Mouse (Mus musculus): Measurements from ENCODE around the gene Cerk.
"Not testable (repeated sequence)": the region's sequence is repeated elsewhere in the genome, so short reads cannot be mapped to it uniquely, and the experiment has no call there.

The Cerk gene

DNA sequence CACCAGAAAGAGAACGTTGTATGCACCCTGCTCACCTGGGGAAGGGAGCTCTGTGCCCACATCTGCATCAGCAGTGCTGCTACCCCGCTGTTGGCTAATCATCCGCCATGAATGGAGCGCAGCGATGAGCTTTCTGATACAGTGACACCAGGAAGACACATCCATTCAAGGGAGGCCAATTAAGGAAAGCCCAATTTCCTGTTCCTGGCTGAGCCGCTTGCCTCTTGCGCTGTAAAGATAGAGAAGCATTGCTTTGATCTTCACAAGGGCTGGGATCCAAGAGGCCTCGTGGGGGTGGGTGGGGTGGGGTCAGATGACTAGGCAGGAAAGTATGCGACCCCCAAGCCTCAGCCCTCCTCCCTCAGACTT lies 72.6 kb downstream of the Cerk start:
- peak; percentile 74 for DNase-seq (ENCODE audit: low spot score)

DNA sequence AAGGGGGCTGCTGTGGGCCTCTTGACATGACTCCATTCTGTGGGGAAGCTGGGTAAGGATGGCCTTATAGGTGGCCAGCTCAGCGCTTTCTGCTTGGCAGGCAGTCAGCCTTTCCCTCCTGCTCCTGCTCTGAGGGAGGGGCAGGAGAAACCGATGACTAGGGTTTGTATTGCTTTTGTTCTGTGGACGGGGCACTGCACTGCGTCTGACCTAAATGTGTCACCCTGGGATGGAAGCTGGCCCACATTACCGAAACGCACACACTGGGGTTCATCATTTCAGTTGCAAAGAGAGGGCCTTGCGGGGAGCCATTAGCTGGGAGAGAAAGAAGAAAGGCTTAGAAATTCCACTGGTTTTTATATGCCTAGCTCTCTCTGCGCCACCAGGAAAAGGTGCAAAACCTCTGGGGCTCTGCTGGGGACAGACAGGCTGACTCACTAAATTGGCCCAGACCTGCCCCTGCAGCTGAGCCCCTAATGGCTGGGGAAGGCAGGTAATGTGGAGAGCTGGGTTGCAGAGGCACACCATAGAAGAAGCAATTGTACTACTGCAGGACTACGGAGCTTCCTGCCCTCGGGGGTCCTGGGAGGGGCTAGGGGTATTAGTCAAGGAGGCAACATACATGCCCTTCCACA lies 73.1 kb downstream of the Cerk start:
- DNase-seq (ENCODE audit: low spot score), result peak; percentile 76

DNA sequence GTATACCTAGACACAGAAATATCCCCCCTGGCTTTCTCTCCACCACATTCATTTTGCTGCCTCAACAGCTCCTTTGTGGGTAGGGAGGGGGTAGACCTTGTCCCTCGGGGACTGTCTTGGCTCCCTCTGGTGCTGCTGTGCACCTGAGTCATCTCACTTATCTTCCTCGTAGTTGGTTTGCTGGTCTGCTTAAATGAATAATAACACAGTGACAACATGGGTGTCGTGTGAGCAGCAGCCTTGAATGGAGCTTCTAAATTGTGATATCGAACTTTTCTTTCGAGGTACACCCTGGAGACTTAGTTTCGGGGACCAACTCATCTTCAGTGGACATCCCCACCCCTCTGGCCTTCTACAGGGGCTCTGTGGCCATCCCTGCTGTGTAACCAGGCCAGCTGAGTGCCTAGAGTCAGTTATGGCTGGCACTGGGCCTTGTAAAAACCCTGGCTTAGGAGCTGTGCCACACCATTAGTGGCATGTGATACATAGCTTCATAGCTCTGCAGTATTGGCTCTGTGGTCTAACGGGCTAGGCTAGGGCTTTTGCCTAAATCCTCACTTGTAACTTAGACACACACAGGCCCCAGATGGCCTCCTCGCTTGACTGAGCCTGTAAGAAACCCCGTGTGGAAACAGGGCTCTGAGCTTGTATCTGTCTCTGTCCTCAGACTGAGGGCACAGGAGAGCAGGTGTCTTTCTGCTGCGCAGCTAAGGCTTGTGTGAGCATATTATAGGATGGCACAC lies 75.4 kb downstream of the Cerk start:
- DNase-seq (ENCODE audit: low spot score), result peak; percentile 55

GRCm38 (mm10) chr15:86109650-86110211 lies 76.2 kb downstream of the Cerk start:
- DNase-seq (ENCODE audit: low spot score), result no peak

DNA sequence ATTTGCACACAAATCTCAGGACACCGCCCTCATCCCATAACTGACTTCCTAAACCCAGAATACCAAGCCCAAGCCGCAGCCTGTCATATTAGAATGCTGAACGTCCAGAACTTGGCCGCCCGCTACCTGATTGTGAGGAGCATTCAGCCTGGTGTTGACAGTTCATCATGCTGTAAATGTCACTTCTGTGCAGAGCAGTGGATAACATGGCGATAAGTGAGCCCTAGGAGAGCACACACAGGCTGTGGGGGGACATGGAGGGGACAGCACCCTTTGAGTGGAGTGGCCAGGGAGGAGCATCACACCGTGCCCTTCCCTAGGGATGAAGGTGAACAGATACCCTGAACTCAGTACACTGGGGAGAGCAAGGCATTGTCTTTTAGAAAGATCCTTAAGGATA lies 76.7 kb downstream of the Cerk start:
- no peak for DNase-seq (ENCODE audit: low spot score)

DNA sequence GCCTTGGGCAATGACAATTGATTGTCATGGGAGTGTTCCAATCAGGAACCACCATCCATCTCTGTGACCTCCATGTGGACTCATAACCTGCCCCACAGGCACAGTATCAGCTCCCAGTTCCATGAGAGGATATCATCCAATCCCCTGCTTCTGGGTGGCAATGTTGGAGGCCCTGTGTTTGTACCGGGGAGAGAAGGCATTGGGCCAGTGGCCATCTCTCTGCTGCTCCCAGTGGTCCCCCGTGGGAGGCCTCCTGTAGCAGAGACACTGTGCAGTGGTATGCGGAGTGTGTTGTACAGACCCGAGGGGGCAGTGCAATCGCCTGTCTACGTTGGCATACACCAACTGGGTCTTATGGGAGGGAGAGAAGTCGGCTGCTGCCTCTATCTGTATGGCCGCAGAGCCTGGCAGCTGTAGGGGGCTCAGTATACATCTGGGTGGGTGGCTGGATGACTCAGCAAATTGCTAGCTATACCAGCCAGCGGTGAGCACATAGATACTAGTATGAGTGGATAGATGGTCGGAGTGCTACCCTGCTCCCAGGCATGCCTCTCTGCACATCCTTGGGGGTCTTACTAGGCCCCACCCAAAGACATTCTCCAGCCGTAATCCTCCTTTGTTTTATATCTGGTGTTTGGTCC lies 78.0 kb downstream of the Cerk start:
- DNase-seq (ENCODE audit: low spot score), result no peak

GRCm38 (mm10) chr15:86105751-86106150 lies 80.2 kb downstream of the Cerk start:
- no peak for DNase-seq (ENCODE audit: low spot score)

GRCm38 (mm10) chr15:86105345-86105697 lies 80.6 kb downstream of the Cerk start:
- no peak for DNase-seq (ENCODE audit: low spot score)

DNA sequence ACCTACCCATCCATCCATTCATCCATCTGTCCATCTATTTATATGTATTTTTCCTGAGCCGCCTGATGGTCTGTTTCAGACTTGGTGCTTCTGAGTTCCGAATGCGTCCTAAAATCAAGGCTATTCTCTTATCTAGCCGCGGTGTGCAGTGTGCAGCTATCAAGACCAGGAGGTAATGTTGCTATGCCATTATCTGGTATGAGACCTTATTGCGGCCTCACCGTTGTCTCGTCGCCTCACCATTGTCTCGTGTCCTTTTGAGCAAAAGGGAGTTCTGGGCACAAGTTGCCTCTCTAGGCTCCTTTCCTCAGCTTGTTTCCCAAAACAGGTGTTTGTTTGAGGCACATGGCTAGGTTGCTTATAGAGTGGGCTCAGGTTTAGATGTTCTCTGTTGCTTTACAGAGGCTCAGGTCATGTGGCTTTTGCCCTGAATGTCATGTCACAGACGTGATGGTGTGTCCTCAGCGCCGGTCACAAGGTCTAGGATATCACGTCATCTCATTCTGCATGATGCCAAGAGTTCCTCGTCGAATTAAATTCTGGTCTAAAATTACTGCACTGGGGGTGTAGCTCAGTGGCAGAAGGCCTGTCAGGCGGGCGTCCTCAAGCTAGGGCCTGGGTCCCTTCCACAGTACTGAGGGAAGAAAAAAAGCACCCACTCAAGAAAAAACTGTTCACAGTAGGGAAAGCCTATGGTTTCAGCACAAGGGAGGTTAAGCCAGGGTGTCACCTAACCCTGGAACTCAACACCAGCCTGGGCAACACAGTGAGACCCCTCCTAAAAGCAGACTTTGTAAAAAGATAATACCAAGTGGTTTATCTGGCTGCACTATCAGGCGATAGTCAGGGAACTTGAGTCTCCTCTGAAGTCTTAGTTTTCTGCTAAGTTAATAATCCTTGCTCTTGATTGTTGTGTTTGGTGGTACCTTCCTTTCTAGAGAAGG lies 81.3 kb downstream of the Cerk start:
- DNase-seq (ENCODE audit: low spot score), result no peak

GRCm38 (mm10) chr15:86102308-86102707 lies 83.6 kb downstream of the Cerk start:
- DNase-seq (ENCODE audit: low spot score), result no peak

DNA sequence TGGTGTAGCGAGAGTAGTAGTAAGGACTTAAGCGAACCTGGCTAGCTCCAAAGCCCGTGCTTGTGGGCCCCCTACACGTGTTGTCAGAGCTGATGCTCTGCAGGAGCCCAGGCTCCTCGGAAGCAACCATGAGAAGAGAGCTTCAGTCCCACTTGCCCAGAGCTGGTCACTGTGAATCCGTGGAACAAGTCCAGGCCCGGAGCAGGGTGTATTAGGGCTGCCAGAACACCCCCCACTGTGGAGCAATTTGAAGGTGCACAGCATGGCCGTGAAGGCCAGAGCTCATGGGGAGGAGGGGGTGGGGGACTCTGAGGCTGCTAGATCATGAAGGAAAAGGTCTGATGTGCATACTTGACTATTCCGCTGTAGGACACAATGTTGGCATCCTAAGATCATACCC lies 84.4 kb downstream of the Cerk start:
- DNase-seq (ENCODE audit: low spot score), result no peak

- DNase-seq (ENCODE audit: low spot score), result no peak
Measured at GRCm38 (mm10) chr15:86097871-86098270, 88.1 kb downstream of the Cerk start.

DNA sequence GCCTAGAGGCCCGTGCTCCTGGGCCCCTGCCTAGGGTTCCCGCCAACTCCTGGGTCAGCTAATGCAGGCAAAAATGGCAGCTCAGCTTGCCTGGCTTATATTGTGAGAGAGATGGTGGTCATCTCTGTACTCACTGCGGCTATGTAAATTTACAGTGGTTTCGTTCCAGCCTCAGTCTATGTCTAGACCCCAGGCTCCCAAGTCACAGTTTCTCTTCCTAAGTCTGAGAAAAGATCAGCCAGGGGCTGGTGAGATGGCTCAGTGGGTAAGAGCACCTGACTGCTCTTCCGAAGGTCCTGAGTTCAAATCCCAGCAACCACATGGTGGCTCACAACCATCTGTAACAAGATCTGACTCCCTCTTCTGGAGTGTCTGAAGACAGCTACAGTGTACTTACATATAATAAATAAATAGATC lies 89.3 kb downstream of the Cerk start:
- not testable (repeated sequence) for DNase-seq (ENCODE audit: low spot score)

GRCm38 (mm10) chr15:86095722-86096603 lies 90.0 kb downstream of the Cerk start:
- DNase-seq (ENCODE audit: low spot score), result no peak

- DNase-seq (ENCODE audit: low spot score), result no peak
Measured at GRCm38 (mm10) chr15:86094324-86095121, 91.4 kb downstream of the Cerk start.

- no peak for DNase-seq (ENCODE audit: low spot score)
Measured at GRCm38 (mm10) chr15:86093236-86093635, 92.7 kb downstream of the Cerk start.

DNA sequence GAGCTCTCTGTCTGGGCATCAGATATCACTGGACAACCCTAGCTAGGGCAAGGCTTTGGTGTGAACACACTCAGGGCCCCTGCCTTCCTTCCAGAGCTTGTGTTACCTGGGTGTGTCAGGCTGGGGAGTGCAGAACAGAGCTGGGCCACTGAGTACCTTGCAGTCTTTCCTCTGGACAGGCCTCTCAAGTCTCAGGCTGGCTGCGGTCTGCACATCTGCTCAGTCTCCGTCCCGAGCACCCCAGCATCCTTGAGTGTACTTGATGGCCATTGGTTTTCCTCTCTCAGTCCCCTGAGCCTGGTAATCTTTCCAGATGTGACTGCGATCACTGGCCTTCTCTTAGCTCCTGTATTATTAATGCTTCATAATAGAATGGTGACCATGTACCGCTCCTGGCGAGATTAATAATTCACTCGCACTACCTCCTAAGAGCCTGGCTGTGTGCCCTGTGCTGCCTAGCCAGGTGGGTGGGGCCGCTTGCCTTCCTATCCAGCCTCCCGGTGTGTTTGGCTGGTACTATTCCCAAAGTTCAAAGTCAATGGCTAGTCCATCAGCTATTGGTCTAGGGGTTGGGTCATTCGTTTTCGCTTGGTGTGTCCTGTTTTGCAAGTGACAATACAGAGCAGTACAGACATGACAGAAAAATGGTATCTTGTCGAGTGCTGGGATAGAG lies 93.8 kb downstream of the Cerk start:
- DNase-seq (ENCODE audit: low spot score), result peak; percentile 23

- no peak for DNase-seq (ENCODE audit: low spot score)
Measured at GRCm38 (mm10) chr15:86091201-86091997, 94.5 kb downstream of the Cerk start.

DNA sequence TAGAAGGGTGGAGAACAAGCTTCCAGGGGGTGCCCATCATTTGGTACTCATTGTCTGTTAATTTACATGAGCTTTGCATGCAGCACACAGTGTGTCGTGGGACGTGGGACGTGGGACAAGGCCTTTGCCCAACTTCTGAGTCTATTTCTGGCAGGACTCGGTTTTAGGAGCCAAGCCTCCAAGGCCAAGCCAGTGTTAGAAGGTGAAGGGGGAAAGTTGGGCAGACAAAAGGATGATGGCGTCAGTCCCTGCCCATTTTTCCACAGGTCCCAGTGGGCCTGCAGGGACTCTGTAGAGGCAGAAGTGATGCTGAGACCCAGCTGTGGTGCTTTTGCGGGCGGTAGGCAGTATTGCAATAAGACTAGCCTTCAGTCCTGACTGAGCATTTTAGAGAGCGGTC lies 95.4 kb downstream of the Cerk start:
- DNase-seq (ENCODE audit: low spot score), result no peak

Data from retina, embryonic 14.5 days (tissue).